Mouse (Mus musculus) MN1 (cell line): Measurements from ENCODE around the gene Pcsk1.

Experiments used
- DNase-seq: peaks from one replicate; pipeline ENCODE4 v3.0.0-alpha.2; 2016; ENCODE audit warnings: low spot score

Pcsk1 gene

DNA sequence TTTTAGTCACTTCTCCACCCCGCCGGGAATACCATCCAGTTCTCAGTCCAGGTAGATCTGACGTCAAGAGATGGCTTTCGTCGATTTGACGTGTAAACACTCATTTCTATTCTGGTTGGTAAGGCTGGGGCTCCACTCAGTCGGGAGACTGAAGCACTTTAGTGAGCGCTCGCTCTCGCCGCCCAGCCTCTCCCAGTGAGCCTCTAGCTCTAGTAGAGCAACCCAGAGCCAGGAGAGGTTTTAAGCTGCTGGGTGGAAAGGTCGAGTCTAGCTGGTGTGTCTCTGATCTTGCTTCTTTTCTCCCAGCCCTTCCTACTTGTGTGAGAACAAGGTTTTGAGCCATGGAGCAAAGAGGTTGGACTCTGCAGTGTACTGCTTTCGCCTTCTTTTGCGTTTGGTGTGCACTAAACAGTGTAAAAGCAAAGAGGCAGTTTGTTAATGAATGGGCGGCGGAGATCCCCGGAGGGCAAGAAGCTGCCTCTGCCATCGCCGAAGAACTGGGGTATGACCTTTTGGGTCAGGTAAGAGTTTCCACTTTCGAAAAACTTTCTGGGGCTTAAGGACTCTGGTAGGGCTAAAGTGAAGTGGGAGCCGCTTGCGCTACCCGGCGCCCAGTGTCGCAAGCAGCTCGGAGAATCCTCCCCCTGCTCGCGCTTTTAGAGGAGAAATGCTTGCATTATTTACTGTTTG, at the start of gene Pcsk1:
Gene Pcsk1 (plus strand): TSS at position 106 of the 690 bp plus-strand sequence.
- DNase-seq, result no peak

DNA sequence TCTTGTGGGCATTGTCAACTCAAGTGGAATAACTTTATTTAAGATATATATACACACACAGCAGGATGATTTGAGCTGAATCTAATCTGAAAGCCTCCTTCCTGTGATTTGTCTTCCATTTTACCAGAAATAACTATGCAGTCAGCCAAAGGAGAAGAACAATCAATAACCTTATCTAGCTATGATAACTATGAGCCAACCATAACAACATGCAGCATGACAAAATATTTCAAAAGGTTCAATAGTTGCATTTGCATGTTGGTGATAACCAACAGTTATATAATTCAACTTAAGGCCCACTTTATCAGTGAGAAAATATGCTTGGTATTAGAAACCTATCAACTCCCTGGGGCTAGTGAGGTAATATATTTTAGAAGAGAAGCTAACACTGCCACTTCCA, 30.8 kb upstream of the Pcsk1 start:
- no peak for DNase-seq

DNA sequence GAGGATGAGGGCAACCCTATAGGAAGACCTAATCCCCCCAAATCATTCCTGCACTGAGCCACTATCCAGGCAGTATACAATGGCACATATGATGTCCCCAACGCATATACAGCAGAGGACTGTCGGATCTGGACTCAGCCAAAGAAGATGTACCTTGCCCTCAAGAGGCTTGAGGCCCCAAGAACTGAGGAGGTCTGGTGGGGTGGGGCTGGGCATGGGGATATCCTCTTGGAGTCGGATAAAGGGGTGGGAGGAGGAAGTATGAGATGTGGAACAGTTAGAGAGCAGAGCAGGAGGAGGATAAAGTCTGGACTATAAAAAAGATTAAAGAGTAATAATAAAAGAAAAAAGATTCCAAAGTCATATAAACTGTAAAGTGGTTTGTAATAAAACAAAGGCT, 25.7 kb upstream of the Pcsk1 start:
- no peak for DNase-seq

DNA sequence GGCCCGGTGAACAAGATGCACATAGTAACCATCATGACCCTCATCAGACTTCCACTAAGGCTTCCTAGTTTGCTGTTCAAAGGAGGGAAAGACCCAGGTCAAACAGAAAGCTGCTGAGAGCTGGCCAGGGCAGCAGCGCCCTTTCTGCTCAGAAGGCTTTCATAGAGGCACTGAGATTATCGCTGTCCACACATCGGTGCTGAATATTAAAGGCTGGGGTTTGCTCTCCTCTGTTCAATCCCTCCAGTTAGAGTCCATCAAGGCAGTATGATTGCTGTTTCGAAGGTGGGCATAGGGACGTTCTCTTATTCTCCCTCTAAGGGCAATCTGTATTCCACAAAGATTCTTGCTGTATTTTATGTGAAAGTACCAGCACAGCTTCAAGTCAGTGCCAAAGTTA, 1.0 kb upstream of the Pcsk1 start:
- no peak for DNase-seq

DNA sequence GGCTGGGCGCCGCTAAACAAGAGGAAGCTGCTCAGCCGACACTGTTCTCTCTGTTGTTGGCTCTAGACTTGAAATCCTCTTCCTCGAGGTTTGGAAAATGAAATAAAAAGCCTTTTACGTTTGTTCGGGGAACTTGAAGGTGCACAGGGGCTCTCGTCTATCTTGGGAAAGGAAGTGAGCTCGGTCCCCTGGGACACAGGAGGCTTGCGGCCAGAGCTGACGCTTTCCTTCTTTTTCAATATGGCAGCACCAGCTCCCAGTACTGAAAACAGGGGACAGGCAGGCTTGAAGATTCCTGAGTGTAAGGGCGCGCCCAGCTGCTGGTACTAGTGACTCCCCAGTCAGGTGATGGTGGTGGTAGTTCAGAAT, 769 bp downstream of the Pcsk1 start:
- no peak for DNase-seq

DNA sequence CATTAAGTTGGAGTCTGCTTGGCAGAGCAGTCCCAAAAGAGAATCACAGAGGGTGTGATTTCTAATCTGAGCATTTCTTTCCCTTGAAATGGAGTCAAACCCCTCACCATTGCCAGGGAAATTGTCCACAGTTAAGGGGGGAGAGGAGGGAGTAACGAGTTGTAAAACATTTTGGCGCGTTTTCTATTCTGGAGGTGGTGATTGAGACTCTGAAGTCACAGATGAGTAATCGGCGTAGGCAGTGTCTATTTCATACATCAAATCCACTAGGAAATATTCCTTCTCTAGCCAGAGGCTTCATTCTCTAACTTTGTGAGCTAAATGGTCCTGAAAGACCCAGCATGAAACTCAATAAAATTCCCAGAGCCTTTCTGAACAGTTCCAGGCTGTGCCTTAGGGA, 1.4 kb downstream of the Pcsk1 start:
- no peak for DNase-seq

DNA sequence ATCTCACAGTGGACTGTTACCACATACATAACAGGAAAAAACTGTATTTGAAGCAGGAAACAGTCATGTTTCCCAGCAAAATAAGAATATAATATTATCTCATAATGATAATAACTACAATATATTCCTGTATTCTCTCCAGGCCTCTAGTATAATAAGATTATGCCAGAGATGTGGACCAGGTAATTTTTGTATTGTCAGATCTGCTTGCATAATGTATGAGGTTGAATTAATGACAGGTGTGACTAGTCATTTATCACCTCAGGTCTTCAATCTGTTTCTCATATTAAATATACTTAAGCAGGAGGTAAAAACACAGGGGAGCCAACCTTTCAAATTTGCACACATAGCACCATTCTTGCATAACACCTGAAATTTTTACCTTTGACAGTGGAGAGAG, 5.9 kb downstream of the Pcsk1 start:
- no peak for DNase-seq

DNA sequence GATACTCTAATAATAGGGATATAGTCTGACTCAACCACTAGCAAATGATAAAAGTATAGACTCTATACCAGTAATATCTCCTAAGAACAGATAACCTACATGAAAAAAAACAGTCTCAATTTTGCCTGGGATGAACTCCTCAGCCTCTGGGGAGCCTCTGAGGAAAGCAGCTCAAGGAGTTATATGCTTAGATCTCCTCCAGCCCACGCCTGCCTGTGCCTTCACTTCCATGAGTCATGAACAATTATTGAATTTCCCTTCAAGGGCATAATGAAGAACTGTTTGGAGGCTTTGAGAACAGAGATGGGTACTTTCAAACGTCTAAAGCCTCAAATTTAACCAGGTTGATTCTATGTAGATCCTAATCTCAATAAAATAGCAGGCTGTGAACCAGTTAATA, 23.5 kb downstream of the Pcsk1 start:
- no peak for DNase-seq

DNA sequence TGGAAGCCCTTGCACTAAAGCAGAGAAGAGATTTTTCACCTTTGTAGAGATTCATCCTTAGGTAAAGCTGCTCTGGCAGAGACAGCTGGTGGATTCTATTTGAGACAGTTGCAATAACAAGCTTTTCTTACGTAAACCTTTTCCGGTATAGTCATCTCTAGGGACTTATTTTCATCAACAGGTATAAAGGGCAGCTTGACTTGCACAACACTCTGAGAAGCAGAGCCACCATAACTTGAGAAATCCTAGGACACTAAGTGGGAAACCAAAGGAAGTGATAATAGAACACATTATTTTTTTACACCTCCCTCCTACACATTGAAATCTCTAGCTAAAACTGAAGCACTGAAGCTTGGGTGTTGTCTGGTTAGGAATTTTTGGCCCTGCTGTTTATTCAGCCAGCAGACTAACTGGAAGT, 24.4 kb downstream of the Pcsk1 start:
- DNase-seq, result no peak

DNA sequence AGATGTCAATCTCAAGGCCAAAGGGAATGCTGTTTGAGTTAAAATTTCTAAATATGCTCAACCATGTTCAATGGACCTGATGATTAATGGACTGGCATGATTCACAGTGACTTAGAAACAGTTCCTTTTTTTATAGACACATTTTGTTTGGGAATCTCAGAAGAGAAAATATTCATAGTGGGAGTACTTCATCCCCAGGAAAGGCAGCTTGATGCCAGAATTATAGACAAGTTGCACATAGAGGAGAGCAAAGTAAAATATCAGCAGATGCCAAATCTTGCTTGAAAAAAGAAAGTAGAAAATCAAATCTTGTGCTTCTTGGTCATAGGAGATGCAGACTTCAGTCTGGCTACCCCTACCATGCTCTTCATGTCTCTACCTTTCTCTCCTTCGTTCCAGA, 25.2 kb downstream of the Pcsk1 start:
- DNase-seq, result no peak

DNA sequence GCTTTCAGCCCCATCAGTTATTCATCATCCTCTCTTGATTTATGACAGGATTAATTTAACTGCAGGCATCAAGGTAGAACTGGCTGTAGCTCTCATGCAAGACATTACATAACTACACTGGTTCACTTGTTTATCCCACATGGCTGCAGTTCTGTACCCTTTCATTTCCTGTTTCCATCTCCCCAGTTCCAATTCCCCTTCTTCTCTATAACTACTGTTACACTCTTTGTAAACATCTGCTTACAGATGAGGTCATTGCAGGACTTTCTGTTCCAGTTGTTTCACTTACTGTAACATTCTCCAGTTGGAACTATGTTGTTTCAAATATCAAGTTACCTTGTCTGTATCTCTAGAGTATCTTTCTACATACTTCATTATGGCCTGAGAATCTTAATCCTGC, 46.2 kb downstream of the Pcsk1 start:
- DNase-seq, result no peak

DNA sequence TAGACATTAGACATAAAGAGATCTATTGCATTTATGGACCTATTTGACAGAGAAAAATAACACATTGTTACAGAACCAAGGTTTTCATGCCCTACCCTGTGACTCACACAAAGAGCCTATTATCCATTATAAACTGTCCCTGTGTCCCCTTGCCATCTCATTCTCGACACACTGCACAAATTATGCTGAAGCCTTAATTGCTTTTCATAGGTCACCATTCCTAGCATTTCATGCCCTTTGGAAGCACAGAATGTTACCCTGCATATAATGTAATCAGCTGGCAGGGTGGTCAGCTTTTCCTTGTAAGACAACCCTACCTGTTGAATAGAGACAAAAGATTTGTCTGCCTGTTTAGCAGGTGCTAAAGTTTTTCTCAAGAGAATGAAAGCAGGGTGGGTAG, 71.0 kb downstream of the Pcsk1 start:
- no peak for DNase-seq

DNA sequence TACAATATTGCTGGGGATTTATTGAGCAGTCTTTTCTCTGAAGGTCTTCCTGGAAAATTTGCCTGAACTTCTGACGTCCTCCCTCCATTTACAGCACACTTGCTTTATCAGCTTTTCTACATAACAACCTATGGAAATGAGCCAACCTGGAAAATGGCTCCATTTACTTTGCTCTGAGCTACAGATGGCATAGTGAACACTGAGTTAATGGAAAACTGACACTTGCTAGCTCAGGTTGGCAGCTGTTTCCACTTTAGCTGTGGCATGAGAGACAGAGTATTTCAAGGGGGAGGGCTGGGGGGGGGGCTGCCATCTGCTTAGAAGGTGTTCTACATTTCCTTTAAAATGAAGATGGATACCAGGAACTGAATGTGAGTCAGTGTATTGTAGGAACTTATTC, 73.8 kb downstream of the Pcsk1 start:
- no peak for DNase-seq
